Mouse (Mus musculus): ENCODE measurements around the gene Camkmt. TPM values are rescaled to one million over a fixed set of nuclear protein-coding genes. Genes with fewer than 3 reads are reported as not detected.

Gene Camkmt
- polyA plus RNA-seq, 1 experiment from 2014 or later: 8.2 TPM

DNA sequence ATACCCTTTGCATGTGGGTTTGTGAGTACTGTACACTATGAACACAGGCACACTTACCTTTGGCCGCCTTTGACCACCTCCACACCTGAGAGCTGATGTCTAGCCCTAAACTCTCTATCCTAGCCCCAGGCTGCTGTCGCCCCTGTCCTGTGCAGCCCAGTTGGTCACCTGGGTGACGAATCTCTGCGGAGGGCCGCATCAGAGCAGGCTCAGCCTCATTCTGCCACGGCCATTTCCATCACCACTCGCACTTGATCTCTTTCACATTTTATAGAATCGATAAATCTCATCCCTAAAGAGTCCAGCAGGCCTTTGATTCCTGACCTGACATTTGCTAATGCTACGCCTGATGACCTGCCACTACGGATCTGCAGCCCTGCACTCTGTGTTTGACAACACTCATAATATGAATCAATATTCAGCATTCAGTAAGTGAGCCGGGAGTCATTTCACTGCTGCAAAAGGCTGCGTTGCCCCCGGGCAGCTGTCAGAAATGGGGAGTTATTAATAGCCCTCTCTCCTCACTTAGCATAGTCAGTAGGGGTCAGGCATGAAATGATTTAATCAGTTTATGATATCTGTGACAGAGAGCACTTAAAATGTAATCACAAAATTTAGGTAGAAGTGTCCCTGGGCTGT is 168.5 kb downstream of the Camkmt start:
- no peak overlapping the region for H3K27ac ChIP-seq (replicated peaks in 1 of 2; ENCODE audit: control insufficient read depth in 1 of 2, insufficient read depth in 1 of 2, low read depth in 2 of 2, low read length in 2 of 2)
- no peak overlapping the region for H3K4me3 ChIP-seq (ENCODE audit: control insufficient read depth in 1 of 2, insufficient read depth in 1 of 2, low read depth in 1 of 2, low read length in 2 of 2)
- 67% methylated on average over 13 of the region's 13 CpGs for WGBS
- no peaks in the 10 kb centered on the region for H3K27me3 ChIP-seq (ENCODE audit: control insufficient read depth, insufficient read depth, low read length)
- H3K9ac ChIP-seq (ENCODE audit: low read length): no peak overlapping the region
- H3K4me1 ChIP-seq (ENCODE audit: control insufficient read depth in 2 of 2, insufficient read depth in 2 of 2, low read length in 2 of 2): peaks cover 0 to 4% of the 10 kb centered on the region in 2 experiments; a peak in 1 of 4 replicates
- ATAC-seq (ENCODE audit: insufficient number of reproducible peaks, insufficient read depth, low FRiP score, low read depth): no peak
- no peak overlapping the region for H3K4me2 ChIP-seq (ENCODE audit: low read length)
- no peaks in the 10 kb centered on the region for H3K9me3 ChIP-seq (ENCODE audit: control insufficient read depth, low read length)
- H3K36me3 ChIP-seq (ENCODE audit: control insufficient read depth, insufficient read depth, low read length): no peaks in the 10 kb centered on the region

DNA sequence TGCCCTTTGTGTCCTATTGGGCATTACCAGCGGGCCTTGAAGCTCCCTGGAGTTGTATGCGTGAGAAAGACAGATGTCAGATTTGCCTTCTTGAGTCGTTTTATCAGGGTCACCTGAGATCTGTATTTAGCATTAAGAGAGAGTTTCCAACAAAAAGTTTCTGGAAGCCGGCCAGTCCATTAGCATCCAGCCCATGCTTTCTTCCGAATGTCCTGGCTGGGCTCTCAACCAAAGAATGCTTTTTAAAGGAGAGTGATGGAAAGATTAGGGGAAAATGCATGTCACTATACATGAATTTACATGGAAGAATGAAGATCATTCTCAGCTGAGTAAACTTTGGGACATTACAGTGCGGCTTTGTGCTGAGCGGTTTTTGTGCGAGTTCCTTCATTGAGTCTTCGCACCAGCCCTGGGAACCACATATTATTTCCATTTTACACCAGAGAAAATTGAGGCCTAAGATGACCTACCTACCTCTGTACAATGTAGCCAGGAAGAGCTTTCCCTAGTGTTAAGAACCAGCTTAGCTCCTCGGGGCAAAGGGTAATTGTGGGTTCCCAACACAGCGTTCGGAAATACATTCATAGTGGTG is 176.6 kb downstream of the Camkmt start:
- no peak for ATAC-seq (ENCODE audit: insufficient number of reproducible peaks, insufficient read depth, low FRiP score, low read depth)
- WGBS: 83% methylated on average over 12 of the region's 12 CpGs

GRCm38 (mm10) chr17:85271466-85272175 is 181.3 kb downstream of the Camkmt start:
- ATAC-seq (ENCODE audit: insufficient number of reproducible peaks, insufficient read depth, low FRiP score, low read depth): no peak
- H3K9ac ChIP-seq (ENCODE audit: low read length): no peak overlapping the region

More for the DNA sequence above, 176.6 kb downstream of the Camkmt start:
- Histone ChIP-seq H3K9ac (ENCODE audit: low read length) (no peak overlapping the region), H3K4me1 (ENCODE audit: control insufficient read depth in 2 of 2, insufficient read depth in 2 of 2, low read length in 2 of 2) (no peaks in the 10 kb centered on the region), H3K4me3 (ENCODE audit: control insufficient read depth in 1 of 2, insufficient read depth in 1 of 2, low read depth in 1 of 2, low read length in 2 of 2) (no peak overlapping the region), H3K27ac (replicated peaks in 1 of 2; ENCODE audit: control insufficient read depth in 1 of 2, insufficient read depth in 1 of 2, low read depth in 2 of 2, low read length in 2 of 2) (no peak overlapping the region), H3K9me3 (ENCODE audit: control insufficient read depth, low read length) (no peaks in the 10 kb centered on the region), H3K4me2 (ENCODE audit: low read length) (no peak overlapping the region), H3K27me3 (ENCODE audit: control insufficient read depth, insufficient read depth, low read length) (no peaks in the 10 kb centered on the region), H3K36me3 (ENCODE audit: control insufficient read depth, insufficient read depth, low read length) (no peaks in the 10 kb centered on the region)

GRCm38 (mm10) chr17:85279720-85280119 is 189.4 kb downstream of the Camkmt start:
- H3K36me3 ChIP-seq (ENCODE audit: control insufficient read depth, insufficient read depth, low read length): no peaks in the 10 kb centered on the region
- H3K4me3 ChIP-seq (ENCODE audit: control insufficient read depth in 1 of 2, insufficient read depth in 1 of 2, low read depth in 1 of 2, low read length in 2 of 2): no peak overlapping the region
- H3K4me1 ChIP-seq (ENCODE audit: control insufficient read depth in 2 of 2, insufficient read depth in 2 of 2, low read length in 2 of 2): no peaks in the 10 kb centered on the region
- H3K9ac ChIP-seq (ENCODE audit: low read length): no peak overlapping the region
- WGBS: 81% methylated on average over 7 of the region's 7 CpGs
- H3K9me3 ChIP-seq (ENCODE audit: control insufficient read depth, low read length): 0 out of 2 replicates have a peak, but pooled peaks cover 3% of the 10 kb centered on the region
- no peaks in the 10 kb centered on the region for H3K27me3 ChIP-seq (ENCODE audit: control insufficient read depth, insufficient read depth, low read length)
- H3K27ac ChIP-seq (replicated peaks in 1 of 2; ENCODE audit: control insufficient read depth in 1 of 2, insufficient read depth in 1 of 2, low read depth in 2 of 2, low read length in 2 of 2): no peak overlapping the region
- no peak for ATAC-seq (ENCODE audit: insufficient number of reproducible peaks, insufficient read depth, low FRiP score, low read depth)
- no peak overlapping the region for H3K4me2 ChIP-seq (ENCODE audit: low read length)

More at GRCm38 (mm10) chr17:85271466-85272175, 181.3 kb downstream of the Camkmt start:
- Histone ChIP-seq H3K4me1 (ENCODE audit: control insufficient read depth in 2 of 2, insufficient read depth in 2 of 2, low read length in 2 of 2) (no peaks in the 10 kb centered on the region), H3K27ac (replicated peaks in 1 of 2; ENCODE audit: control insufficient read depth in 1 of 2, insufficient read depth in 1 of 2, low read depth in 2 of 2, low read length in 2 of 2) (no peak overlapping the region), H3K9me3 (ENCODE audit: control insufficient read depth, low read length) (no peaks in the 10 kb centered on the region), H3K4me3 (ENCODE audit: control insufficient read depth in 1 of 2, insufficient read depth in 1 of 2, low read depth in 1 of 2, low read length in 2 of 2) (no peak overlapping the region), H3K36me3 (ENCODE audit: control insufficient read depth, insufficient read depth, low read length) (no peaks in the 10 kb centered on the region), H3K4me2 (ENCODE audit: low read length) (no peak overlapping the region), H3K27me3 (ENCODE audit: control insufficient read depth, insufficient read depth, low read length) (no peaks in the 10 kb centered on the region)
- 87% methylated on average over 20 of the region's 20 CpGs for WGBS

GRCm38 (mm10) chr17:85282447-85282846 is 192.1 kb downstream of the Camkmt start:
- no peaks in the 10 kb centered on the region for H3K27me3 ChIP-seq (ENCODE audit: control insufficient read depth, insufficient read depth, low read length)

DNA sequence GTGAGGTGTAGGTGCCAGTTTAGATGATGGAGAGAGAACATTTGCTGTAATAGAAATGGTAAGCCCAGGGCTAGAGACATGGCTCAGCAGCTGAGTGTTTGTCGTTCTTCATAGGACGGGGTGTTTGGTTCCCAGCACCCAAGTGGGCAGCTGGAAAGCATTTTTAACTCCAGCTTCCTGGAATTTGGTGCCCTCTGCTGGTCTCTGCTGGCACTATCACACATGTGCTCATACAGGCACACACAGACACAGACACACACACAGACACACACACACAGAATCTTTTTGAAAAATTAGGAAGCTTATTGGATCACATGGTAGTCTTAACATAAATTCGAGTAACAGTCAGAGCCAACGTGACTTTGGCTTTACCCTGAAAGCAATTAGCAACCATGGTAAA is 200.8 kb downstream of the Camkmt start:
- Histone ChIP-seq H3K36me3 (ENCODE audit: control insufficient read depth, insufficient read depth, low read length) (no peaks in the 10 kb centered on the region), H3K27me3 (ENCODE audit: control insufficient read depth, insufficient read depth, low read length) (no peaks in the 10 kb centered on the region), H3K4me3 (ENCODE audit: control insufficient read depth in 1 of 2, insufficient read depth in 1 of 2, low read depth in 1 of 2, low read length in 2 of 2) (no peak overlapping the region), H3K27ac (replicated peaks in 1 of 2; ENCODE audit: control insufficient read depth in 1 of 2, insufficient read depth in 1 of 2, low read depth in 2 of 2, low read length in 2 of 2) (no peak overlapping the region), H3K9me3 (ENCODE audit: control insufficient read depth, low read length) (peaks cover 5% of the 10 kb centered on the region; the same call in 1 of the 2 replicates), H3K4me2 (ENCODE audit: low read length) (no peak overlapping the region), H3K9ac (ENCODE audit: low read length) (no peak overlapping the region), H3K4me1 (ENCODE audit: control insufficient read depth in 2 of 2, insufficient read depth in 2 of 2, low read length in 2 of 2) (no peaks in the 10 kb centered on the region; a peak in 1 of 4 replicates)
- 94% methylated on average over 4 of the region's 4 CpGs for WGBS
- ATAC-seq (ENCODE audit: insufficient number of reproducible peaks, insufficient read depth, low FRiP score, low read depth): no peak

More at GRCm38 (mm10) chr17:85282447-85282846, 192.1 kb downstream of the Camkmt start:
- Histone ChIP-seq H3K4me2 (ENCODE audit: low read length) (no peak overlapping the region), H3K36me3 (ENCODE audit: control insufficient read depth, insufficient read depth, low read length) (no peaks in the 10 kb centered on the region), H3K9ac (ENCODE audit: low read length) (no peak overlapping the region), H3K27ac (replicated peaks in 1 of 2; ENCODE audit: control insufficient read depth in 1 of 2, insufficient read depth in 1 of 2, low read depth in 2 of 2, low read length in 2 of 2) (no peak overlapping the region), H3K4me1 (ENCODE audit: control insufficient read depth in 2 of 2, insufficient read depth in 2 of 2, low read length in 2 of 2) (no peaks in the 10 kb centered on the region), H3K4me3 (ENCODE audit: control insufficient read depth in 1 of 2, insufficient read depth in 1 of 2, low read depth in 1 of 2, low read length in 2 of 2) (no peak overlapping the region), H3K9me3 (ENCODE audit: control insufficient read depth, low read length) (0 out of 2 replicates have a peak, but pooled peaks cover 3% of the 10 kb centered on the region)
- 49% methylated on average over 5 of the region's 5 CpGs for WGBS
- no peak for ATAC-seq (ENCODE audit: insufficient number of reproducible peaks, insufficient read depth, low FRiP score, low read depth)

- Histone ChIP-seq H3K9me3 (ENCODE audit: control insufficient read depth, low read length) (peaks cover 5% of the 10 kb centered on the region; the same call in 1 of the 2 replicates), H3K36me3 (ENCODE audit: control insufficient read depth, insufficient read depth, low read length) (no peaks in the 10 kb centered on the region), H3K4me1 (ENCODE audit: control insufficient read depth in 2 of 2, insufficient read depth in 2 of 2, low read length in 2 of 2) (no peaks in the 10 kb centered on the region; a peak in 1 of 4 replicates), H3K4me3 (ENCODE audit: control insufficient read depth in 1 of 2, insufficient read depth in 1 of 2, low read depth in 1 of 2, low read length in 2 of 2) (no peak overlapping the region), H3K9ac (ENCODE audit: low read length) (no peak overlapping the region), H3K4me2 (ENCODE audit: low read length) (no peak overlapping the region), H3K27ac (replicated peaks in 1 of 2; ENCODE audit: control insufficient read depth in 1 of 2, insufficient read depth in 1 of 2, low read depth in 2 of 2, low read length in 2 of 2) (no peak overlapping the region), H3K27me3 (ENCODE audit: control insufficient read depth, insufficient read depth, low read length) (no peaks in the 10 kb centered on the region)
- ATAC-seq (ENCODE audit: insufficient number of reproducible peaks, insufficient read depth, low FRiP score, low read depth): no peak
- 84% methylated on average over 5 of the region's 5 CpGs for WGBS
Observed at GRCm38 (mm10) chr17:85291601-85292000, 201.2 kb downstream of the Camkmt start.

All from heart, embryonic 14.5 days (tissue).